ENCODE assay signal across 12 mouse cellular contexts in the genomic region with DNA sequence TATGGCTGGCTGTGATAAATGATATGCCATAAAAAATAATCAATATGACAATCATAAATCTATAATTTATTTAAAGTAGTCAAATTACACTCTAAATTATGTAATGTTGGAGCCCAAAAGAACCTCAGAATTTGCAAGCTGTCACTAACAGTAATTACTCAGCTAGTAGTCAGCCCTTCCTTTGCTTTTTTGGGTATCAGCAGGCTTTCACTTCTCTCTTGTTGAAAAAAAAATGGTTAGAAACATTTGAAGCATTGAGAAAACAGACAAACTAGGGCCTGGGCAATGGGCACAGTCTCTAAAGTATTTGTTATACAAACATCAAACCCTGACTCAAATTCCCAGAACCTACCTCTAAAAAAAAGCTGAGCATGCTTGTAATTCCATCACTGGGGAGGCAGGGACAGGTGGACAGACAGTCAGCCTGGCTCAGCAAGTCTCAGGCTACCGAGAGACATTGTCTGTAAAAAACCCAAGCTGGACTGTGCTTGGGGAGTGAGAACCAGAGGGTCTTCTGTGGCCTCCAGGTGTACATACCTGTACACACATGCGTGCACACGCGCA.
"Had no signal": no experiment of that assay in that cellular context is flagged by ENCODE, and none has a peak within 500 bp of the region (broad histone marks: within the 10 kb centered on the region; RNA-seq: fewer than 3 reads in every experiment).

No protein-coding gene starts in this region.

- H3K27me3 ChIP-seq: limb, embryonic 13.5 days; neural tube, embryonic 12.5 days; stomach, embryonic 15.5 days had no signal

- DNase-seq: kidney, postnatal 10 days; kidney, postnatal 4 days; left cerebral cortex, postnatal 4 days; liver, embryonic 13.5 days; lung, adult 18-20 months; midbrain, embryonic 14.5 days; retina, postnatal 1 day; right cerebral cortex, postnatal 4 days; spleen, adult 18-20 months had no signal
